Mouse (Mus musculus) neural tube, embryonic 15.5 days (tissue): ENCODE data around the gene Itgb1bp1. TPM values are rescaled to one million over a fixed set of nuclear protein-coding genes. Genes with fewer than 3 reads are reported as not detected.

Source experiments
- polyA plus RNA-seq: library from polyadenylated mRNA; unstranded; fragments of >200 nt; fragmentation: Nextera tagmentation; extraction: Ambion mirVana; gene quantifications from 2 replicates; pipeline ENCODE4 v1.2.1, GENCODE M21; 2015

The Itgb1bp1 gene
- polyA plus RNA-seq, 1 experiment from 2014 or later = 34.7 TPM

Other genes starting within 250 kb of the Itgb1bp1 start
- gene Cpsf3, start 893 bp downstream of the Itgb1bp1 start, polyA plus RNA-seq = 78.0 and 89.4 TPM in 2 replicates
- gene Iah1, start 30.1 kb upstream of the Itgb1bp1 start, polyA plus RNA-seq = 25.9 and 33.0 TPM in 2 replicates
- 15.6 and 20.6 TPM in 2 replicates for gene Adam17, start 87.3 kb upstream of the Itgb1bp1 start, polyA plus RNA-seq
- 975 and 1,056 TPM in 2 replicates for gene Ywhaq, start 131.4 kb upstream of the Itgb1bp1 start, polyA plus RNA-seq